Mouse (Mus musculus) intestine, postnatal 0 days (tissue): ENCODE measurements around the gene Abhd17c. TPM values are rescaled to one million over a fixed set of nuclear protein-coding genes. Genes with fewer than 3 reads are reported as not detected.
A peak's percentile ranks its signal among the peaks of the same experiment; 100 is the strongest.

Experiments
- ATAC-seq: fragments of 200-750 bp; cut with Nextera tagmentation; 2 replicates; pipeline ENCODE4 v1.8.0; 2017; ENCODE audit warnings: mild to moderate bottlenecking, moderate TSS enrichment, moderate library complexity
- H3K27ac ChIP-seq: fragments of 300-500 bp; sonication (generic); 2 replicates; pipeline ENCODE4 v1.5.1; 2014; ENCODE audit warnings: mild to moderate bottlenecking, low read depth, low read length, moderate library complexity
- H3K27me3 ChIP-seq: fragments of 300-500 bp; sonication (generic); replicated peaks from 2 replicates; pipeline ENCODE4 v1.6.1; 2014; ENCODE audit warnings: low read length, mixed read lengths; ENCODE audit not compliant: control insufficient read depth, insufficient read depth
- H3K36me3 ChIP-seq: fragments of 300-500 bp; sonication (generic); 2 replicates; pipeline ENCODE4 v1.6.1; 2014; ENCODE audit warnings: mild to moderate bottlenecking, moderate library complexity; ENCODE audit not compliant: control insufficient read depth, insufficient read depth
- H3K4me1 ChIP-seq: fragments of 300-500 bp; sonication (generic); replicated peaks from 2 replicates; pipeline ENCODE4 v1.6.1; 2014; ENCODE audit warnings: antibody characterized with exemption, low read length, mixed read lengths; ENCODE audit not compliant: control insufficient read depth, insufficient read depth
- H3K4me2 ChIP-seq: fragments of 300-500 bp; sonication (generic); replicated peaks from 2 replicates; pipeline ENCODE4 v1.6.1; 2014; ENCODE audit warnings: low read depth, mild to moderate bottlenecking, moderate library complexity
- H3K4me3 ChIP-seq: fragments of 300-500 bp; sonication (generic); 2 replicates; pipeline ENCODE4 v1.5.1; 2014; ENCODE audit warnings: low read depth, low read length
- H3K9ac ChIP-seq: fragments of 300-500 bp; sonication (generic); 2 replicates; pipeline ENCODE4 v1.6.1; 2014; ENCODE audit warnings: mild to moderate bottlenecking, low read depth, low read length
- H3K9me3 ChIP-seq: fragments of 300-500 bp; sonication (generic); 2 replicates; pipeline ENCODE4 v1.6.1; 2016; ENCODE audit warnings: mixed run types; ENCODE audit not compliant: control insufficient read depth
- CTCF ChIP-seq: sonication (generic); IDR thresholded peaks from 2 replicates; pipeline ENCODE4 v1.5.1; 2016; ENCODE audit warnings: low read depth, mild to moderate bottlenecking, control low read depth, antibody characterized with exemption, moderate library complexity
- WGBS: fragments of 180-500 bp; shearing (Covaris S2); extraction: QIAGEN DNeasy Blood & Tissue Kit; methylation state at CpG from one replicate; pipeline ENCODE4 v1.1.7; 2014; 5-methylcytosine and 5-hydroxymethylcytosine counted together
- polyA plus RNA-seq: library from polyadenylated mRNA; unstranded; fragments of >200 nt; fragmentation: Nextera tagmentation; extraction: Ambion mirVana; gene quantifications from 2 replicates; pipeline ENCODE4 v1.2.1, GENCODE M21; 2015

Abhd17c gene
- polyA plus RNA-seq, 1 experiment from 2014 or later = 203 TPM

DNA sequence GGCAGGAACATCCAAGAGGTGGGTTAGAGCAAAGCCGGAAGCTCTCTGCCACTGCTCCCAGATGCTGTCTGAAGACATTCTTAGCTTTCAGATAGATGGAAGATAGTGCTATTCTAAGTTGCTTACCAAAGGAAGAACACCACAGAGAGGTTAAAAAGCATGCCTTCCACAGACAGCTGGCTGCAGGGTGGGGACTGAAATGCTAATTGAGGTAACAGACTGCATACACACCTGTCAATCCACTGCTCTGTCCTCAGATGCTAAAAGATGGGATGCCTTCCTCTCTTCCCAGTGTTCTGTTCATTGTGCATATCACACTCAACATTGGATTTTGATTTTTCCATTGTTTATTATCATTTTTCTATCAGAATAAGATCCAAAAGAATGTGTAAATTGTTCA lies 53.6 kb downstream of the Abhd17c start:
- H3K27ac ChIP-seq = no peak overlapping the region
- no peaks in the 10 kb centered on the region for H3K27me3 ChIP-seq
- TF ChIP-seq CTCF = no peak
- H3K4me2 ChIP-seq = no peak overlapping the region
- H3K9me3 ChIP-seq = no peaks in the 10 kb centered on the region
- no peak overlapping the region for H3K9ac ChIP-seq
- no peaks in the 10 kb centered on the region for H3K36me3 ChIP-seq
- ATAC-seq = no peak
- H3K4me3 ChIP-seq = no peak overlapping the region
- 94% methylated on average over 1 of the region's 1 CpGs for WGBS
- no peaks in the 10 kb centered on the region for H3K4me1 ChIP-seq

DNA sequence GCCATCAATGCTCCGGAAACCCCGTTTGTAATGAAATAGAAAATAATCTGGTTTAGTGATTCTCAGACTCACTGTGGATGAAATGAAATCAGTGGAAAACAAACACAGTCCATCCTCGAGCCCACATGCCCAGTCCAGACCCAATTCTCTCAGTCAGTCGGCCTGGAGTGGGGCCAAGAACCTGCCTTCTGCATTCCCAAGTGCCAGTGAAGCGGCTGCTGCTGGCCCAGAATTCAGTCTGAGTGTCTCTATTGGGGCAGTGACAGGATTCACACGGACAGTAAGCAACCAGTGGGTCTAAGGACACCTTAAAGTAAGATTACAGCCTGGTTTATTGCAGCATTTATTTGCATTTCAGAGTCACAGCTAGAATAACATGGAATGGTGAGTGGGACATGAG lies 55.2 kb downstream of the Abhd17c start:
- Histone ChIP-seq H3K27ac (no peak overlapping the region), H3K27me3 (no peaks in the 10 kb centered on the region), H3K4me2 (no peak overlapping the region), H3K9ac (no peak overlapping the region), H3K4me3 (no peak overlapping the region), H3K36me3 (no peaks in the 10 kb centered on the region), H3K9me3 (no peaks in the 10 kb centered on the region), H3K4me1 (no peaks in the 10 kb centered on the region)
- TF ChIP-seq CTCF = no peak
- WGBS = 62% methylated on average over 6 of the region's 6 CpGs
- ATAC-seq = no peak

DNA sequence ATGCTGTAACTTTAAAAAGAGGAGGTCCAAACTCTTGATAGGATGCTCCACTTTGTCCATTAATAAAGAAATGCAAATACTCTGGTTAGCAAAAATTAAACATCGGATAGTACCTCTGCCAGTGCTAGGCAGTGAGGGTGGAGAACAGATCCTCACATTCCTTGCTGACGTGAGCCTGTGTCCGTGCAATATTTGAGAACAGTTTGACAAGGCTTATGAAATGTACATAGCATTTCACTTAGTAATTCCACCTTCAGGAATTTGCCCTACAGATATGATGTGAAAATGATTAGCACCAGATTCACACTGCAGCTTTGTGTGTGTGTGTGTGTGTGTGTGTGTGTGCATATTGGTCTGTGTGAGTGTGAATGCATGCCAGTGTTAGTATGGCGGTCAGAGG lies 60.9 kb downstream of the Abhd17c start:
- Histone ChIP-seq H3K27me3 (peaks cover 20% of the 10 kb centered on the region), H3K4me3 (no peak overlapping the region), H3K9me3 (no peaks in the 10 kb centered on the region), H3K4me1 (no peaks in the 10 kb centered on the region), H3K27ac (no peak overlapping the region), H3K4me2 (no peak overlapping the region), H3K9ac (no peak overlapping the region), H3K36me3 (no peaks in the 10 kb centered on the region)
- 61% methylated on average over 4 of the region's 4 CpGs for WGBS
- no peak for ATAC-seq
- no peak for TF ChIP-seq CTCF

DNA sequence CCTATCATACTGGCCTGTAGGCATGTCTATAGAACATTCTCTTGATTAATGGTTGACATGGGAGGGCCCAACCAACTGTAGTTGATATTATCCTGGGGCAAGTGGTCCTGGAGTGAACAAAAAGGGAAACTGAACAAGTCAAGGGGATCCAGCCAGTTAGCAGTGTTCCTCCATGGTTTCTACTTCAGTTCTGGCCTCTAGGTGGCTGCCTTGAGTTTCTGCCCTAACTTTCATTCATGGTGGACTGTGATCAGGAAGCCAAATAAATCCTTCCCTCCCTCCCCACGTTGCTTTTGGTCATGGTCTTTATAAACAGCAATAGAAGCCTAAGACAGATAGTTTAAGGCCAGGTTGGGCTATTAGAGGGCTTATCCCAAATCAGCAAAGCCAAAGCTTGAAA lies 61.9 kb downstream of the Abhd17c start:
- H3K36me3 ChIP-seq = no peaks in the 10 kb centered on the region
- TF ChIP-seq CTCF = peak; percentile 86
- ATAC-seq = no peak
- H3K27me3 ChIP-seq = peaks cover 30% of the 10 kb centered on the region
- no peak overlapping the region for H3K27ac ChIP-seq
- H3K4me3 ChIP-seq = no peak overlapping the region
- WGBS = 0% methylated on average over 1 of the region's 1 CpGs
- H3K9ac ChIP-seq = no peak overlapping the region
- H3K4me2 ChIP-seq = no peak overlapping the region
- H3K4me1 ChIP-seq = peaks cover 4% of the 10 kb centered on the region; the same call in 1 of the 2 replicates
- H3K9me3 ChIP-seq = no peaks in the 10 kb centered on the region

DNA sequence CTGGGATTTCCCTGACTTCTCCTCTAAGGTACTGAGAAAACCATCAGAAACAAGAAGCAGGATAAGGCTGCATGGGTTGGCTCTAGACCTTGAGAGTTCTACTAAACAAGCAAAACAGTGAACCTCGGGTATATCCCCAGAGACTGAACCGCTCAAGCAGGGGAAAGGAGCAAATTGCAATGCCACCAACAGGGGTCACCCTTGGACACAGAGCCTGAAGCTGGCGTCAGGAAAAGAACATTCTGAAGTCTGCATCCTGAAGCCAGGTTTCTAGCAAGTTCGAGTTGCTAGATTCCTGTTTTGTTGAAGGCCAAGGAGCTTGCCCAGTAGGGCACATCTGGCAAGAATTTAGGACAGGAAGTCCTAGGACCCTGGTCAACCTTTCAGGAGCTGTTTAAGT lies 62.7 kb downstream of the Abhd17c start:
- ATAC-seq = no peak; the same call in 1 of the 2 replicates
- H3K9me3 ChIP-seq = no peaks in the 10 kb centered on the region
- H3K9ac ChIP-seq = no peak overlapping the region
- H3K4me1 ChIP-seq = peaks cover 4% of the 10 kb centered on the region; the same call in 1 of the 2 replicates
- H3K36me3 ChIP-seq = no peaks in the 10 kb centered on the region
- TF ChIP-seq CTCF = peak; percentile 96
- WGBS = 7% methylated on average over 4 of the region's 4 CpGs
- H3K4me2 ChIP-seq = no peak overlapping the region
- no peak overlapping the region for H3K4me3 ChIP-seq
- H3K27ac ChIP-seq = no peak overlapping the region
- peaks cover 32% of the 10 kb centered on the region for H3K27me3 ChIP-seq

DNA sequence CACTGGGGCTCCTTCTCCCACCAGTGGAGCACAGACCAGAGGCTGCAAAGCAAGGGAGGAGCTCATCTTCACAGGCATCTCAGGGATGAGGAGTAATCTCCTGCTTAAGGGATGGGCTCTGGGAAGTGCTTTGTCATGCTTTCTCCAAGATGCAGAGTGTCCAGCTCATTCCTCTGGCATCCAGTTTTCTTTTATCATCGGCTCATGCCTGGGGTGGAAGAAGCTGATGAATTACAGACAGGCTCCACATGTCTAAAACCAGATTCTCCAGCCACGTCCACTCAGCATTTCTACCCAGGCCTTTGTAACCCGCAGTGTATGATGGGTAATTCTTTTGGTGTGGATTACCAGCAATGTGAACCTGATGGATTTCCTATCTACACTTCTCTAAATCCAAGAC lies 63.5 kb downstream of the Abhd17c start:
- Histone ChIP-seq H3K4me3 (no peak overlapping the region), H3K36me3 (no peaks in the 10 kb centered on the region), H3K9ac (no peak overlapping the region), H3K4me2 (no peak overlapping the region), H3K27ac (no peak overlapping the region), H3K4me1 (peaks cover 4% of the 10 kb centered on the region; the same call in 1 of the 2 replicates), H3K27me3 (peaks cover 32% of the 10 kb centered on the region), H3K9me3 (no peaks in the 10 kb centered on the region)
- no peak for TF ChIP-seq CTCF
- no peak for ATAC-seq
- WGBS = 76% methylated on average over 3 of the region's 3 CpGs
